Comparison of ENCODE assay signal across 8 mouse cellular contexts in genomic region chr12:4133847-4134212, GRCm38 (mm10). TPM values are rescaled to one million over a fixed set of nuclear protein-coding genes. Genes with fewer than 3 reads are reported as not detected.
DNase-seq lines count a peak whose midpoint lies in the region; ATAC-seq and TF ChIP-seq lines count a peak whose summit lies in the region.

No protein-coding gene starts in this region.

- no peak for TF ChIP-seq CTCF in lung, postnatal 0 days (IDR thresholded peaks at IDR 0.05)

- peak overlapping the region; percentile 40 for H3K4me3 ChIP-seq in lung, postnatal 0 days (ENCODE audit: low read depth, low read length)
- peak overlapping the region; percentile 50 for H3K4me3 ChIP-seq in hindbrain, embryonic 15.5 days
- H3K4me3 ChIP-seq in midbrain, embryonic 16.5 days (ENCODE audit: low read depth, low read length), result peak overlapping the region; percentile 61

- H3K9me3 ChIP-seq in lung, postnatal 0 days (ENCODE audit: low read length), result no peaks in the 10 kb centered on the region
- H3K9me3 ChIP-seq in hindbrain, embryonic 15.5 days, result no peaks in the 10 kb centered on the region
- no peaks in the 10 kb centered on the region for H3K9me3 ChIP-seq in midbrain, embryonic 16.5 days (replicated peaks; ENCODE audit: control insufficient read depth, low read length, poor library complexity, severe bottlenecking)

- H3K27me3 ChIP-seq in lung, postnatal 0 days (replicated peaks; ENCODE audit: insufficient read depth, low read length), result no peaks in the 10 kb centered on the region
- no peaks in the 10 kb centered on the region for H3K27me3 ChIP-seq in hindbrain, embryonic 15.5 days
- H3K27me3 ChIP-seq in midbrain, embryonic 16.5 days (ENCODE audit: control insufficient read depth, insufficient read depth, low read depth, low read length), result no peaks in the 10 kb centered on the region

- WGBS in lung, postnatal 0 days, result 14% methylated on average over 11 of the region's 11 CpGs
- WGBS in hindbrain, embryonic 15.5 days, result 32% methylated on average over 11 of the region's 11 CpGs
- 33% methylated on average over 11 of the region's 11 CpGs for WGBS in midbrain, embryonic 16.5 days

- peak overlapping the region; percentile 90 for H3K4me2 ChIP-seq in lung, postnatal 0 days (replicated peaks; ENCODE audit: low read depth, low read length)
- H3K4me2 ChIP-seq in hindbrain, embryonic 15.5 days, result peak overlapping the region; percentile 75
- H3K4me2 ChIP-seq in midbrain, embryonic 16.5 days (ENCODE audit: low read length), result peak overlapping the region; percentile 83

- no peaks in the 10 kb centered on the region for H3K4me1 ChIP-seq in lung, postnatal 0 days (ENCODE audit: insufficient read depth, low read depth, low read length)
- H3K4me1 ChIP-seq in hindbrain, embryonic 15.5 days (replicated peaks), result peaks cover 38% of the 10 kb centered on the region
- peaks cover 17% of the 10 kb centered on the region for H3K4me1 ChIP-seq in midbrain, embryonic 16.5 days (ENCODE audit: control insufficient read depth, insufficient read depth, low read length)

- no peaks in the 10 kb centered on the region for H3K36me3 ChIP-seq in lung, postnatal 0 days (ENCODE audit: insufficient read depth, low read length)
- H3K36me3 ChIP-seq in hindbrain, embryonic 15.5 days, result no peaks in the 10 kb centered on the region
- no peaks in the 10 kb centered on the region for H3K36me3 ChIP-seq in midbrain, embryonic 16.5 days (ENCODE audit: control insufficient read depth, insufficient read depth, low read length)

- TF ChIP-seq EP300 in lung, postnatal 0 days (IDR thresholded peaks at IDR 0.05), result no peak

- DNase-seq in cerebellum, adult 9-11 months, result peak; percentile 50
- DNase-seq in cerebellum, postnatal 25 days, result no peak
- no peak for DNase-seq in lung, postnatal 0 days (ENCODE audit: low spot score)
- no peak for DNase-seq in lung, postnatal 25 days (ENCODE audit: low spot score)
- DNase-seq in gastrocnemius, adult 8-10 months (ENCODE audit: low spot score in 2 of 2), result no peak
- no peak for DNase-seq in urinary bladder, postnatal 14 days (ENCODE audit: low spot score)

- H3K27ac ChIP-seq in lung, postnatal 0 days (ENCODE audit: low read length), result no peak overlapping the region
- peak overlapping the region; percentile 69 for H3K27ac ChIP-seq in hindbrain, embryonic 15.5 days (replicated peaks)
- peak overlapping the region; percentile 79 for H3K27ac ChIP-seq in midbrain, embryonic 16.5 days (ENCODE audit: low read length)

- ATAC-seq in lung, postnatal 0 days, result peak; percentile 16; the same call in 1 of the 2 replicates
- peak; percentile 52 for ATAC-seq in hindbrain, embryonic 15.5 days (ENCODE audit: low FRiP score, low read depth)
- peak; percentile 43 for ATAC-seq in midbrain, embryonic 16.5 days

- H3K9ac ChIP-seq in lung, postnatal 0 days (replicated peaks; ENCODE audit: low read depth), result 0 out of 2 replicates have a peak overlapping the region, but pooled peaks have one; percentile 34
- H3K9ac ChIP-seq in hindbrain, embryonic 15.5 days, result peak overlapping the region; percentile 73
- peak overlapping the region; percentile 85 for H3K9ac ChIP-seq in midbrain, embryonic 16.5 days (ENCODE audit: low read depth, low read length)

RNA-seq across cellular contexts. Expression of gene Adcy3, which starts 0.9 kb away (rescaled TPM):
- polyA plus RNA-seq in lung, postnatal 0 days (2015; fragmentation: Nextera tagmentation; extraction: Ambion mirVana), result 4.9 and 5.3 TPM in 2 replicates
- polyA plus RNA-seq in hindbrain, embryonic 15.5 days (2015; fragmentation: Nextera tagmentation; extraction: Ambion mirVana), result 15.8 and 17.7 TPM in 2 replicates
- polyA plus RNA-seq in midbrain, embryonic 16.5 days (2015; fragmentation: Nextera tagmentation; extraction: Ambion mirVana), result 13.5 and 15.5 TPM in 2 replicates
- total RNA-seq in gastrocnemius, adult 8-10 months (2022), result 1 to 10 TPM in 3 of 4 experiments, under 1 TPM in 1; 0.85 to 1.5 (median 1.3) TPM

RNA-seq across cellular contexts. Expression of gene Dnajc27, which starts 51.4 kb away (rescaled TPM):
- 2.2 TPM in 2 replicates for polyA plus RNA-seq in lung, postnatal 0 days (2015; fragmentation: Nextera tagmentation; extraction: Ambion mirVana)
- 22.0 and 22.2 TPM in 2 replicates for polyA plus RNA-seq in hindbrain, embryonic 15.5 days (2015; fragmentation: Nextera tagmentation; extraction: Ambion mirVana)
- 21.2 and 25.8 TPM in 2 replicates for polyA plus RNA-seq in midbrain, embryonic 16.5 days (2015; fragmentation: Nextera tagmentation; extraction: Ambion mirVana)
- total RNA-seq in gastrocnemius, adult 8-10 months (2022), result 10 to 100 TPM; 30.6 to 46.6 (median 38.2) TPM

Comparison
In these comparisons a context has a peak if more than half of its experiments do, and no peak if none do; other contexts are left out.
1. H3K9ac ChIP-seq: peak in every context shown above with its lines; median percentile 85 in midbrain, embryonic 16.5 days; 73 in hindbrain, embryonic 15.5 days; 34 in lung, postnatal 0 days.